Mouse (Mus musculus): Measurements from ENCODE around the gene Gck.
"Not testable (repeated sequence)": the region's sequence is repeated elsewhere in the genome, so short reads cannot be mapped to it uniquely, and the experiment has no call there.

DNA sequence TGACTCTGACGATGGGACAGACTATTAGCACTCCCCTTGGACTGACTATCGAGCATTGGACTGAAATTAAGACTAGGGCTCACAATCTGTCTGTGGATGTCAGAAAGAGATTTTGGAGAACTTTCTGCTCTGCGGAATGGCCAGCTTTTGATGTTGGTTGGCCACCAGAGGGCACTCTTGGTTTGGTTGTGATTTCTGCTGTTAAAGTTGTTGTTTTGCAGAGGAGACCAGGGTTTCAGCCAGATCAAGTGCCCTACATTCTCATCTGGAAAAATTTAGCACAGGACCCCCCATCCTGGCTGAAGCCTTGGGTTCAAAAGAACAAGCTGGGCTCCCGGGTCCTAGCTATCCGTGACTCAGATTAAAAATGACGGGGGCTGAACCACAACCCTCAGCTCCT lies 17.9 kb downstream of the Gck start:
- not testable (repeated sequence) for TF ChIP-seq CTCF (IDR thresholded peaks at IDR 0.05; ENCODE audit: borderline replicate concordance, insufficient read depth, low read length); POLR2A (IDR thresholded peaks at IDR 0.05; ENCODE audit: low read depth, low read length)

Measured in embryonic fibroblast, embryonic 13.5 days (primary cell).